Mouse (Mus musculus): Measurements from ENCODE around the gene Gbgt1.

- TF ChIP-seq CTCF (IDR thresholded peaks at IDR 0.05; ENCODE audit: low read depth) = no peak
- TF ChIP-seq EP300 (IDR thresholded peaks at IDR 0.05; ENCODE audit: low read depth) = no peak
These were observed 12.8 kb upstream of the Gbgt1 start for GRCm38 (mm10) chr2:28483861-28484260.

Measured in heart, postnatal 0 days (tissue).